Mouse (Mus musculus): ENCODE data around the gene Hs6st2. TPM values are rescaled to one million over a fixed set of nuclear protein-coding genes. Genes with fewer than 3 reads are reported as not detected.

Hs6st2 gene
- polyA plus RNA-seq, 1 experiment from 2014 or later = 37.3 TPM

- 85% methylated on average over 5 of the region's 5 CpGs for WGBS
- no peaks in the 10 kb centered on the region for H3K4me1 ChIP-seq
- no peaks in the 10 kb centered on the region for H3K36me3 ChIP-seq
- H3K27me3 ChIP-seq = peaks cover 6% of the 10 kb centered on the region; the same call in 1 of the 2 replicates
- no peak overlapping the region for H3K4me2 ChIP-seq (replicated peaks)
- H3K4me3 ChIP-seq = no peak overlapping the region
- no peak overlapping the region for H3K9ac ChIP-seq
- no peak overlapping the region for H3K27ac ChIP-seq
- no peaks in the 10 kb centered on the region for H3K9me3 ChIP-seq
- no peak for ATAC-seq (ENCODE audit: low FRiP score, low read depth)
Observed at GRCm38 (mm10) chrX:51539626-51540025, 142.0 kb downstream of the Hs6st2 start.

DNA sequence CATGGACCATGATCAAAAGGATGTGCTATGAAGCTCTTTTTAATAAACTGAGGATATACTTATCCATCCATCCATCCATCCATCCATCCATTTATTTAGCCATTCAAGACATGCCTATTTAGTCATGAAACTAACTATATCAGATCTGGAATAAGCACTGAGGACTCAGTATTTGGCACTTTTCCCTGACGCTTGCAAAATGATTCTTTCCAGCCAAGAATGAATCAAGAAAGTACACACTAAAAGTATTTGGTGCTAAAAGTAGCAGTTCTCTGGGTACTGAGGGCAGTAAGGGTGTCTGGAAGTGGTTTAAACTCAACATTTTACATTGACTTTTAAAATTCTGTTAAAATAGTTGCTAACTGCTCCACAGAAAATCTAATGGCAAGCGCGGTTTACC, 144.6 kb downstream of the Hs6st2 start:
- H3K27ac ChIP-seq = no peak overlapping the region
- H3K4me2 ChIP-seq (replicated peaks) = no peak overlapping the region
- peaks cover 6% of the 10 kb centered on the region; the same call in 1 of the 2 replicates for H3K27me3 ChIP-seq
- WGBS = 81% methylated on average over 3 of the region's 3 CpGs
- H3K9me3 ChIP-seq = no peaks in the 10 kb centered on the region
- H3K36me3 ChIP-seq = no peaks in the 10 kb centered on the region
- no peak for ATAC-seq (ENCODE audit: low FRiP score, low read depth)
- no peak overlapping the region for H3K9ac ChIP-seq
- no peak overlapping the region for H3K4me3 ChIP-seq
- H3K4me1 ChIP-seq = no peaks in the 10 kb centered on the region

- Histone ChIP-seq H3K4me3 (no peak overlapping the region), H3K4me1 (no peaks in the 10 kb centered on the region), H3K27me3 (peaks cover 4% of the 10 kb centered on the region; the same call in 1 of the 2 replicates), H3K9ac (no peak overlapping the region), H3K36me3 (no peaks in the 10 kb centered on the region), H3K4me2 (replicated peaks) (no peak overlapping the region), H3K9me3 (no peaks in the 10 kb centered on the region), H3K27ac (no peak overlapping the region)
- 94% methylated on average over 6 of the region's 6 CpGs for WGBS
- ATAC-seq (ENCODE audit: low FRiP score, low read depth) = no peak
Observed at GRCm38 (mm10) chrX:51535226-51535625, 146.4 kb downstream of the Hs6st2 start.

DNA sequence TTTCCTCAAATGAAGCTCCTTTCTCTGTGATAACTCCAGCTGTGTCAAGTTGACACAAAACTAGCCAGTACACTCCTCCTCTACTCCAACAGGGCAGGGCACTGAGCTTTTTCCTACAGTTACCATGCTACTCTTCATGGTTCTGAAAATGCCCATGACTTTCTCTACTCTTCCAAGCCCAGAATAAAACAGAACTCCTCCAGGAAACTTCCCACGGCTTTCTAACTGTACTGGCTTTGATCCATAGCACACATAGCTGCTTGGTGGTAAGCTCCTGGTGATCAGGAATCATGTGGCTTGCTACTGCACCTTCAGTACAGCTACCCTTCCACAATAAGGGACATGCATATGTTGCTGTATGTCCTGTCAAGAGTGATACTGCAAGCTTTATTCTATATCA, 150.5 kb downstream of the Hs6st2 start:
- Histone ChIP-seq H3K27ac (no peak overlapping the region), H3K27me3 (no peaks in the 10 kb centered on the region), H3K4me2 (replicated peaks) (no peak overlapping the region), H3K9me3 (no peaks in the 10 kb centered on the region), H3K4me3 (no peak overlapping the region), H3K36me3 (no peaks in the 10 kb centered on the region), H3K9ac (no peak overlapping the region), H3K4me1 (no peaks in the 10 kb centered on the region)
- 83% methylated on average over 1 of the region's 1 CpGs for WGBS
- no peak for ATAC-seq (ENCODE audit: low FRiP score, low read depth)

- no peak overlapping the region for H3K9ac ChIP-seq
- H3K4me1 ChIP-seq = no peaks in the 10 kb centered on the region
Observed at GRCm38 (mm10) chrX:51528601-51529000, 153.1 kb downstream of the Hs6st2 start.

DNA sequence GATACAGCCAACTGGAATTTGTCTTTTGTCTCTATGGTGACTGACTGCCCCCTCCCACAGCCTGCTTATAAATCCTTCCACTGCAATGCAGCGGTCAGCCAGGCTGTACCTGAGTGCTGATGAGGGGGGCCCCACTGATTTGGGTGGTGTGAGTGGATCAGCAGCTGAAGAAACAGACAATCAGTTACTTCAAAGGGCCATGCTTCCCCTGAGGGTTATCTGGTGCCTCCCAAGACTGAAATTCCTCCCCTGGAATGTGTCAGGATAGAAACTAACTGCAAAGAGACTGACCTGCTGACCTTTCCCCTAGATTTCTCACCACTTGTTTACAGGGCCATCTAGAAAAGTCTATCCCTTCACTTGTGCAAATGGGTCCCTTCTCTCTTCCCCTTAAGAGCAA, 166.8 kb downstream of the Hs6st2 start:
- WGBS = 41% methylated on average over 1 of the region's 1 CpGs
- no peak for ATAC-seq (ENCODE audit: low FRiP score, low read depth)
- Histone ChIP-seq H3K4me1 (0 out of 2 replicates have a peak, but pooled peaks cover 3% of the 10 kb centered on the region), H3K4me3 (no peak overlapping the region), H3K9me3 (no peaks in the 10 kb centered on the region), H3K27me3 (no peaks in the 10 kb centered on the region; the same call in 1 of the 2 replicates), H3K36me3 (no peaks in the 10 kb centered on the region), H3K27ac (no peak overlapping the region), H3K4me2 (replicated peaks) (no peak overlapping the region), H3K9ac (no peak overlapping the region)

More at GRCm38 (mm10) chrX:51528601-51529000, 153.1 kb downstream of the Hs6st2 start:
- H3K36me3 ChIP-seq = no peaks in the 10 kb centered on the region
- no peaks in the 10 kb centered on the region for H3K27me3 ChIP-seq
- no peak overlapping the region for H3K4me3 ChIP-seq
- no peaks in the 10 kb centered on the region for H3K9me3 ChIP-seq
- no peak overlapping the region for H3K4me2 ChIP-seq (replicated peaks)
- no peak overlapping the region for H3K27ac ChIP-seq
- ATAC-seq (ENCODE audit: low FRiP score, low read depth) = no peak

GRCm38 (mm10) chrX:51506526-51506925, 175.1 kb downstream of the Hs6st2 start:
- no peaks in the 10 kb centered on the region for H3K36me3 ChIP-seq
- H3K4me3 ChIP-seq = no peak overlapping the region
- H3K27ac ChIP-seq = no peak overlapping the region
- H3K9me3 ChIP-seq = no peaks in the 10 kb centered on the region
- peaks cover 6% of the 10 kb centered on the region; the same call in 1 of the 2 replicates for H3K27me3 ChIP-seq
- H3K4me2 ChIP-seq (replicated peaks) = no peak overlapping the region
- H3K4me1 ChIP-seq = no peaks in the 10 kb centered on the region
- 63% methylated on average over 4 of the region's 4 CpGs for WGBS
- no peak overlapping the region for H3K9ac ChIP-seq
- ATAC-seq (ENCODE audit: low FRiP score, low read depth) = no peak

DNA sequence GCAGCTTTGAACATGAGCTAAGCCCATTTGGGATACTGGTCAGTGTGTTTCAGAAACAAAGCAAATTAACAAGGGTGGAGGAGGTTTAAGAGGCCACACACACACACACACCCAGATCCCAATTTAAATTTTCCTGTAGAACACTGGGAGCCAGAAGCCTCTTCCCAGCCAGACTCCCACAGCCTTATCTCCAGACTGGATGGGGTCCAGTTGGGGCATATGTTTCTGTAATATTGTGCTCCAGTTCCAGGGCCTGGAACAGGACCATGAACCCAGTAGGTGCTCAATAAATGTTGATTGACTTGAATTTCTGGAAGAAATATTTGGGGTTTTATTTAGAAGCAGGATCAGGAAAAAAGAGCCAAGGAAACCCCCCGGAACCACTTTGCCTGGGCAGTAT, 176.0 kb downstream of the Hs6st2 start:
- 48% methylated on average over 1 of the region's 1 CpGs for WGBS
- no peak for ATAC-seq (ENCODE audit: low FRiP score, low read depth)
- Histone ChIP-seq H3K9me3 (no peaks in the 10 kb centered on the region), H3K27ac (no peak overlapping the region), H3K27me3 (peaks cover 9% of the 10 kb centered on the region; the same call in 1 of the 2 replicates), H3K9ac (no peak overlapping the region), H3K4me2 (replicated peaks) (no peak overlapping the region), H3K36me3 (no peaks in the 10 kb centered on the region), H3K4me3 (no peak overlapping the region), H3K4me1 (no peaks in the 10 kb centered on the region)

GRCm38 (mm10) chrX:51503781-51504471, 177.7 kb downstream of the Hs6st2 start:
- no peak overlapping the region for H3K27ac ChIP-seq
- H3K9me3 ChIP-seq = no peaks in the 10 kb centered on the region
- H3K27me3 ChIP-seq = peaks cover 9% of the 10 kb centered on the region; the same call in 1 of the 2 replicates
- no peak for ATAC-seq (ENCODE audit: low FRiP score, low read depth)
- H3K4me2 ChIP-seq (replicated peaks) = no peak overlapping the region
- 61% methylated on average over 7 of the region's 7 CpGs for WGBS
- H3K4me1 ChIP-seq = no peaks in the 10 kb centered on the region
- no peak overlapping the region for H3K4me3 ChIP-seq
- H3K9ac ChIP-seq = no peak overlapping the region
- no peaks in the 10 kb centered on the region for H3K36me3 ChIP-seq

GRCm38 (mm10) chrX:51497831-51498230, 183.8 kb downstream of the Hs6st2 start:
- Histone ChIP-seq H3K4me2 (replicated peaks) (no peak overlapping the region), H3K9me3 (no peaks in the 10 kb centered on the region), H3K4me3 (no peak overlapping the region), H3K27ac (no peak overlapping the region), H3K36me3 (no peaks in the 10 kb centered on the region), H3K4me1 (no peaks in the 10 kb centered on the region), H3K9ac (no peak overlapping the region), H3K27me3 (peaks cover 12% of the 10 kb centered on the region; the same call in 1 of the 2 replicates)
- WGBS = 59% methylated on average over 1 of the region's 1 CpGs
- ATAC-seq (ENCODE audit: low FRiP score, low read depth) = no peak

- Histone ChIP-seq H3K27me3 (peaks cover 9% of the 10 kb centered on the region; the same call in 1 of the 2 replicates), H3K4me1 (no peaks in the 10 kb centered on the region)
- ATAC-seq (ENCODE audit: low FRiP score, low read depth) = no peak
Observed at GRCm38 (mm10) chrX:51488374-51488773, 193.3 kb downstream of the Hs6st2 start.

DNA sequence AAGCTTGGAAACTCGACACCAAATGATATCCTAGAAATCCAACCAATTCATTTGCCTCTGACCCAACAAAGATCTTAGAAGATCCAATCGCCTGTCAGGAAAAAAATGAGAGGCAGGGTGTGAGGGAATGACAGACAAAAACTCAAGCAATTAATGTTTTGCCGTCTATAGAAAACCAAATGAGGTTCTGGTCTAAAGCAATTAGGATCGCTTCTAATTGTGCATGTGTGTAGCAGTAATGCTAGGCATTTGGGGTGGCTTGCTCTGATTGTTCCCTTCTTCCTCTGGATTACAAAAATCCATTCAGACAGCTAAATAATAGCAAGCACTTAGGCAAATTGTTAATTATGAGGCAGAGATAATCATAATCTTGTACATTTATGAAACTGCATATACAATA, 212.2 kb downstream of the Hs6st2 start:
- H3K4me3 ChIP-seq = no peak overlapping the region
- no peaks in the 10 kb centered on the region for H3K27me3 ChIP-seq
- H3K4me2 ChIP-seq (replicated peaks) = no peak overlapping the region
- no peaks in the 10 kb centered on the region for H3K36me3 ChIP-seq
- H3K4me1 ChIP-seq = no peaks in the 10 kb centered on the region
- 68% methylated on average over 4 of the region's 4 CpGs for WGBS
- no peaks in the 10 kb centered on the region for H3K9me3 ChIP-seq
- no peak overlapping the region for H3K27ac ChIP-seq
- ATAC-seq (ENCODE audit: low FRiP score, low read depth) = no peak
- no peak overlapping the region for H3K9ac ChIP-seq

More at GRCm38 (mm10) chrX:51488374-51488773, 193.3 kb downstream of the Hs6st2 start:
- Histone ChIP-seq H3K9ac (no peak overlapping the region), H3K4me3 (no peak overlapping the region), H3K9me3 (no peaks in the 10 kb centered on the region), H3K27ac (no peak overlapping the region), H3K36me3 (no peaks in the 10 kb centered on the region), H3K4me2 (replicated peaks) (no peak overlapping the region)

GRCm38 (mm10) chrX:51461413-51461812, 220.2 kb downstream of the Hs6st2 start:
- WGBS = 70% methylated on average over 3 of the region's 3 CpGs
- ATAC-seq (ENCODE audit: low FRiP score, low read depth) = no peak
- H3K27me3 ChIP-seq = peaks cover 5% of the 10 kb centered on the region; the same call in 1 of the 2 replicates

More at GRCm38 (mm10) chrX:51461413-51461812, 220.2 kb downstream of the Hs6st2 start:
- H3K9ac ChIP-seq = no peak overlapping the region
- H3K4me3 ChIP-seq = no peak overlapping the region
- H3K27ac ChIP-seq = no peak overlapping the region
- no peaks in the 10 kb centered on the region for H3K4me1 ChIP-seq
- no peaks in the 10 kb centered on the region for H3K36me3 ChIP-seq
- H3K4me2 ChIP-seq (replicated peaks) = no peak overlapping the region
- H3K9me3 ChIP-seq = no peaks in the 10 kb centered on the region

All from limb, embryonic 13.5 days (tissue).